ENCODE assay signal across 21 mouse cellular contexts in the genomic region with DNA sequence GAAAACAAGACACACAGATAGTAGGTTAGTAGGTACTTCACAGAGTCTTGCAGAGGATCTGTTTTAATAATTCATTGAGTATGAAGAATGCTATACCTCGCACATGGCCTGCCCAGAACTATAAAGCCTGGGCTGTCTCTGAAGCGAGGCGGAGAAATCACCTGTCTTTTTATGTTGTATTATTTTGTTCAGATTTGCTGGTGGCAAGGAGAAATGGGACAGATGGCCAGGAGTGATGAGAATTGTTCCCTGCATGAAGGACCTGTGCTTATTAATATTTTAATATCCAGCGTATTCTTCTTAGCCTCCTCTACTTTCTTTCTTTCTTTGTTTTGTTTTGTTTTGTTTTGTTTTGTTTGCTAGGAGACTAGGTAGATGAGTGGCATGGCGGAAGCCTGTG.
DNase-seq lines count a peak whose midpoint lies in the region; ATAC-seq and TF ChIP-seq lines count a peak whose summit lies in the region.
"Had no signal": no experiment of that assay in that cellular context is flagged by ENCODE, and none has a peak within 500 bp of the region (broad histone marks: within the 10 kb centered on the region; RNA-seq: fewer than 3 reads in every experiment).

No protein-coding gene starts in this region.

- H3K4me1 ChIP-seq in hindbrain, embryonic 13.5 days (replicated peaks): no peaks in the 10 kb centered on the region
- no peaks in the 10 kb centered on the region for H3K4me1 ChIP-seq in intestine, postnatal 0 days (replicated peaks; ENCODE audit: control insufficient read depth, insufficient read depth, low read length)
- H3K4me1 ChIP-seq: embryonic facial prominence, embryonic 12.5 days; embryonic facial prominence, embryonic 15.5 days; hindbrain, embryonic 12.5 days; intestine, embryonic 15.5 days had no signal

- peak; percentile 28 for DNase-seq in cerebellum, adult 11-12 months
- no peak for DNase-seq in cerebellum, postnatal 10 days
- peak; percentile 37 to 39 for DNase-seq in cerebellum, adult 18-20 months
- peak; percentile 29 for DNase-seq in cerebellum, adult 8-10 months
- DNase-seq in cerebellum, postnatal 25 days: peak; percentile 12 to 17
- DNase-seq in lung, postnatal 10 days: no peak
- DNase-seq: adrenal gland, adult 2 months; adrenal gland, postnatal 25 days; forebrain, postnatal 0 days; gastrocnemius, postnatal 25 days; kidney, adult 18-20 months had no signal

- H3K27ac ChIP-seq in hindbrain, embryonic 13.5 days: no peak overlapping the region
- H3K27ac ChIP-seq in intestine, postnatal 0 days (ENCODE audit: low read depth, low read length): no peak overlapping the region
- H3K27ac ChIP-seq: embryonic facial prominence, embryonic 12.5 days; embryonic facial prominence, embryonic 15.5 days; hindbrain, embryonic 12.5 days; intestine, embryonic 15.5 days had no signal

- no peaks in the 10 kb centered on the region for H3K36me3 ChIP-seq in hindbrain, embryonic 13.5 days
- no peaks in the 10 kb centered on the region for H3K36me3 ChIP-seq in intestine, postnatal 0 days (ENCODE audit: control insufficient read depth, insufficient read depth)
- H3K36me3 ChIP-seq: embryonic facial prominence, embryonic 12.5 days; embryonic facial prominence, embryonic 15.5 days; hindbrain, embryonic 12.5 days; intestine, embryonic 15.5 days had no signal

- no peak overlapping the region for H3K4me2 ChIP-seq in hindbrain, embryonic 13.5 days
- H3K4me2 ChIP-seq in intestine, postnatal 0 days (replicated peaks; ENCODE audit: low read depth): no peak overlapping the region
- H3K4me2 ChIP-seq: embryonic facial prominence, embryonic 12.5 days; embryonic facial prominence, embryonic 15.5 days; heart, embryonic 11.5 days; hindbrain, embryonic 12.5 days; intestine, embryonic 15.5 days had no signal

- no peak overlapping the region for H3K4me3 ChIP-seq in hindbrain, embryonic 13.5 days
- H3K4me3 ChIP-seq in intestine, postnatal 0 days (ENCODE audit: low read depth, low read length): no peak overlapping the region
- H3K4me3 ChIP-seq: embryonic facial prominence, embryonic 12.5 days; embryonic facial prominence, embryonic 15.5 days; hindbrain, embryonic 12.5 days; intestine, embryonic 15.5 days had no signal

- no peak for TF ChIP-seq CTCF in intestine, postnatal 0 days (IDR thresholded peaks at IDR 0.05; ENCODE audit: low read depth)

- no peaks in the 10 kb centered on the region for H3K9me3 ChIP-seq in hindbrain, embryonic 13.5 days
- H3K9me3 ChIP-seq in intestine, postnatal 0 days (ENCODE audit: control insufficient read depth): no peaks in the 10 kb centered on the region
- H3K9me3 ChIP-seq: embryonic facial prominence, embryonic 12.5 days; embryonic facial prominence, embryonic 15.5 days; hindbrain, embryonic 12.5 days; intestine, embryonic 15.5 days had no signal

- H3K27me3 ChIP-seq in hindbrain, embryonic 13.5 days: no peaks in the 10 kb centered on the region
- no peaks in the 10 kb centered on the region for H3K27me3 ChIP-seq in intestine, postnatal 0 days (replicated peaks; ENCODE audit: control insufficient read depth, insufficient read depth, low read length)
- H3K27me3 ChIP-seq: embryonic facial prominence, embryonic 12.5 days; embryonic facial prominence, embryonic 15.5 days; hindbrain, embryonic 12.5 days; intestine, embryonic 15.5 days had no signal

- WGBS in hindbrain, embryonic 13.5 days: 93% methylated on average over 5 of the region's 5 CpGs
- 95% methylated on average over 5 of the region's 5 CpGs for WGBS in intestine, postnatal 0 days

- H3K9ac ChIP-seq in hindbrain, embryonic 13.5 days: no peak overlapping the region
- no peak overlapping the region for H3K9ac ChIP-seq in intestine, postnatal 0 days (ENCODE audit: low read depth, low read length)
- H3K9ac ChIP-seq: embryonic facial prominence, embryonic 12.5 days; embryonic facial prominence, embryonic 15.5 days; forebrain, postnatal 0 days; hindbrain, embryonic 12.5 days; intestine, embryonic 15.5 days had no signal

- ATAC-seq in hindbrain, embryonic 13.5 days (ENCODE audit: low FRiP score): no peak
- no peak for ATAC-seq in intestine, postnatal 0 days
- ATAC-seq: CD4-positive, CD25-positive, alpha-beta regulatory T cell, adult 4 months; forebrain, embryonic 14.5 days; forebrain, postnatal 0 days; hindbrain, embryonic 16.5 days; intestine, embryonic 15.5 days had no signal

Comparison
In these comparisons a context has a peak if more than half of its experiments do, and no peak if none do; other contexts are left out.
1. DNase-seq: peak in cerebellum, adult 11-12 months (single experiment), cerebellum, adult 18-20 months (2 of 2), cerebellum, adult 8-10 months (single experiment) and cerebellum, postnatal 25 days (2 of 2); none in cerebellum, postnatal 10 days (0 of 2) and lung, postnatal 10 days (single experiment).